Mouse (Mus musculus): Measurements from ENCODE around the gene Col5a3. TPM values are rescaled to one million over a fixed set of nuclear protein-coding genes. Genes with fewer than 3 reads are reported as not detected.

Gene Col5a3
- polyA plus RNA-seq, 1 experiment from 2014 or later, result 1.2 TPM

DNA sequence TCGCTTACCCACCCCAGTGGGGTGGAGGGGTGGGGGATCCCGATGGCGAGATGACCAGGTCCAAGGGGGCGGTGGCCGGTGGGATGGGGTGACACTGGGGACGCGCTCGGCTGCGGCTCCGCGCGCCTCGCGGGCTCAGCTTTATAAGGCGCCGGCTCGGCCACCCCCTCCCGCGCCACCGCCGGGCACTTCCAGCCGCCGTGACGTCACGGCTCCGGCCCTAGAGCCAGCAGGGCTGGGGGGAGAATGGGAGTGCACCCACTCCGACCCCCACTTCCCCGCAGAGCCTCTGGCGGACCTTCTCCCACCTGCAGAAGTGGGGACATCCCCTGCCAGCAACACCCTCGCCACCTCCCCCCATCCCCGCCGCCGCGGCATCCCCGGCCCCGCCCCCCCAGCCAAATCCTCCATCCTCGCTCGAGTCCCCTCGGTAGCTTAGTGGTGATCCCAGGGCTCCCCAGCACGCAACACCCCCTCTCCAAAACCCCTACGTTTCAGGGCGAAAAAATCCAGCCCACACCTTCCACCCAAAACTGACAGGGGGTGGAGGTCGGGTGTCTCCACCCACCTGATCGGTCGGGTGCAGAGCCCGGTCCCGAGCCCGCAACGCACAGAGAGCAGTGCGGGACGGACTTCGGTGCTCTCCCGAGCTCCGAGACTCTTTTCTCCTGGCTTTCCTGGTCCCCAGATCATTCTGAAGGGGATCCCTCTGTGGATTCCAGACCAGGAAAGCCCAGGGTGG lies 87.8 kb downstream of the Col5a3 start:
- peaks cover 42% of the 10 kb centered on the region for H3K27me3 ChIP-seq (replicated peaks; ENCODE audit: control insufficient read depth, insufficient read depth, low read length)

DNA sequence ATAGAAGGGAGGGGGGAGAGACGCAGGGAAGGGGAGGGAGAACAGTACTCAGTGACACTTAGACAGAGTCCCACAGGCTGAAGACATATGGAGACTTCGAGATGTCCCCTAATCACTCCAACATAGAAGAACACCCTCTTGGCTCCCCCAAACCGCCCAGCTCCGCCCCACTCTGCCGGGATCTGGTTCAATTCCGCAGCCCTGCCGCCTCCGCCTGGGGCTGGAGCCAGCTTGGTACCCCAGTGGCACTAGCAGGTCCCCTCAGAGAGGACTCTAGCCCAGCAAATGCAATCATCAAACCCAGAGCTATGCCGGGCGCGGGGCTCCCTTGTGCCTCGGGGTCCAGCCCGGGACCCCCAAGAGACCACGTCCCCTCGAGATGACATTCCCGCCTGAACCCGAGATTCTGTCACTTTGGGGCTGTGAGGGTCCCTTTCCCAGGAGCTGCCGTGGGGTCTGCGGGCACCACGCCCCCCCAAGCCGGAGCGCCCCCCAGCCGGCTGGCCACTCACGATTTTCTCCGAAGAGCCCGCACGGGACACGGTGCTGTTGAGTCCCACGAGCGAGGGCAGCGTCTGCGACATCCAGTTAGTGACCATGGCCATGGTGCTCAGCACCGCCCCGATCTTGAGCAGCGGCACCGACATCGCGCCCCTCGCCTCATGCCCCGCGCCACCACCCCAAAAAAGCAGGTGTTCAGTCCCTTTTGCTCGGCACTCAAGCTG lies 88.6 kb downstream of the Col5a3 start:
- 3% methylated on average over 42 of the region's 42 CpGs for WGBS
- peaks cover 7% of the 10 kb centered on the region; the same call in 1 of the 2 replicates for H3K4me1 ChIP-seq (replicated peaks; ENCODE audit: control insufficient read depth, insufficient read depth, low read length)
- no peaks in the 10 kb centered on the region for H3K9me3 ChIP-seq (ENCODE audit: control insufficient read depth)
- H3K4me2 ChIP-seq (replicated peaks; ENCODE audit: low read depth), result peak overlapping the region; percentile 73
- peak overlapping the region; percentile 8; the same call in 1 of the 2 replicates for H3K9ac ChIP-seq (ENCODE audit: low read depth, low read length)
- peaks cover 42% of the 10 kb centered on the region for H3K27me3 ChIP-seq (replicated peaks; ENCODE audit: control insufficient read depth, insufficient read depth, low read length)
- TF ChIP-seq CTCF (IDR thresholded peaks at IDR 0.05; ENCODE audit: low read depth), result no peak
- H3K36me3 ChIP-seq (ENCODE audit: control insufficient read depth, insufficient read depth), result no peaks in the 10 kb centered on the region
- H3K27ac ChIP-seq (ENCODE audit: low read depth, low read length), result no peak overlapping the region
- peak overlapping the region; percentile 48 for H3K4me3 ChIP-seq (ENCODE audit: low read depth, low read length)
- ATAC-seq, result no peak

More for the DNA sequence above, 87.8 kb downstream of the Col5a3 start:
- peak overlapping the region; percentile 73 for H3K4me2 ChIP-seq (replicated peaks; ENCODE audit: low read depth)
- no peaks in the 10 kb centered on the region for H3K9me3 ChIP-seq (ENCODE audit: control insufficient read depth)
- H3K4me1 ChIP-seq (replicated peaks; ENCODE audit: control insufficient read depth, insufficient read depth, low read length), result peaks cover 7% of the 10 kb centered on the region; the same call in 1 of the 2 replicates
- H3K4me3 ChIP-seq (ENCODE audit: low read depth, low read length), result peak overlapping the region; percentile 48
- TF ChIP-seq CTCF (IDR thresholded peaks at IDR 0.05; ENCODE audit: low read depth), result no peak
- H3K36me3 ChIP-seq (ENCODE audit: control insufficient read depth, insufficient read depth), result no peaks in the 10 kb centered on the region
- H3K27ac ChIP-seq (ENCODE audit: low read depth, low read length), result no peak overlapping the region
- ATAC-seq, result peak; percentile 24; the same call in 1 of the 2 replicates
- under 1% methylated on average over 37 of the region's 54 CpGs for WGBS
- 0 out of 2 replicates have a peak overlapping the region, but pooled peaks have one; percentile 8 for H3K9ac ChIP-seq (ENCODE audit: low read depth, low read length)

DNA sequence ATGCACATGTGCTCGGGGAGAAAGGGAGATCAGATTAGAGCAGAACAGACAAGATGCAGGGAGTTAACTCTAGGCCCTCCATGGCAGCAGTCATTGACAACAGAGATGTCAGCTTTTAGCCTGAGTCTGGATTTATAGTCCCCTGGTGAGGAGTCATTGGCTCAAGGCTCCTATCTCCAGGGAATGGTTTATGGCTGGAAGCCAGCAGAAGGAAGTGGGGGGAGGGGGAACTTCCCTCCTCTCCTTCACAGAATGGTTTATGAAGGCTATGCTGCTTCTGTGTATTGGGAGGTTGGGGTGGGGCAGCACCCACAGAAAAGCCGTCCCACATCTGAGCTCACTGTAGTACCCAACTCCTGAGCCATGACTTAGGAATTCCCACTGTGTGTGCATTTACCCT lies 93.3 kb downstream of the Col5a3 start:
- no peaks in the 10 kb centered on the region; the same call in 1 of the 2 replicates for H3K4me1 ChIP-seq (replicated peaks; ENCODE audit: control insufficient read depth, insufficient read depth, low read length)
- H3K36me3 ChIP-seq (ENCODE audit: control insufficient read depth, insufficient read depth), result no peaks in the 10 kb centered on the region
- no peaks in the 10 kb centered on the region for H3K9me3 ChIP-seq (ENCODE audit: control insufficient read depth)
- H3K9ac ChIP-seq (ENCODE audit: low read depth, low read length), result no peak overlapping the region
- H3K4me3 ChIP-seq (ENCODE audit: low read depth, low read length), result no peak overlapping the region
- peaks cover 14% of the 10 kb centered on the region for H3K27me3 ChIP-seq (replicated peaks; ENCODE audit: control insufficient read depth, insufficient read depth, low read length)
- no peak for TF ChIP-seq CTCF (IDR thresholded peaks at IDR 0.05; ENCODE audit: low read depth)
- no peak overlapping the region for H3K27ac ChIP-seq (ENCODE audit: low read depth, low read length)
- no peak for ATAC-seq
- no peak overlapping the region for H3K4me2 ChIP-seq (replicated peaks; ENCODE audit: low read depth)
- 22% methylated on average over 2 of the region's 2 CpGs for WGBS

Other genes starting within 250 kb of the Col5a3 start
- gene Zfp846, start 233.8 kb downstream of the Col5a3 start, polyA plus RNA-seq (2015; fragmentation: Nextera tagmentation; extraction: Ambion mirVana), result 5.2 and 5.7 TPM in 2 replicates
- gene Ubl5, start 172.2 kb downstream of the Col5a3 start, polyA plus RNA-seq (2015; fragmentation: Nextera tagmentation; extraction: Ambion mirVana), result 557 and 578 TPM in 2 replicates
- gene Fbxl12, start 170.3 kb downstream of the Col5a3 start, polyA plus RNA-seq (2015; fragmentation: Nextera tagmentation; extraction: Ambion mirVana), result 7.4 and 7.6 TPM in 2 replicates
- gene Pin1, start 163.0 kb downstream of the Col5a3 start, polyA plus RNA-seq (2015; fragmentation: Nextera tagmentation; extraction: Ambion mirVana), result 27.1 and 27.2 TPM in 2 replicates
- 3.7 and 4.1 TPM in 2 replicates for gene Olfm2, start 68.7 kb downstream of the Col5a3 start, polyA plus RNA-seq (2015; fragmentation: Nextera tagmentation; extraction: Ambion mirVana)
- not detected in 2 replicates for gene Rdh8, start 3.4 kb upstream of the Col5a3 start, polyA plus RNA-seq (2015; fragmentation: Nextera tagmentation; extraction: Ambion mirVana)
- gene A230050P20Rik, start 53.6 kb upstream of the Col5a3 start, polyA plus RNA-seq (2015; fragmentation: Nextera tagmentation; extraction: Ambion mirVana), result 4.9 and 5.6 TPM in 2 replicates
- 9.4 and 9.8 TPM in 2 replicates for gene Angptl6, start 64.7 kb upstream of the Col5a3 start, polyA plus RNA-seq (2015; fragmentation: Nextera tagmentation; extraction: Ambion mirVana)
- 18.7 and 21.4 TPM in 2 replicates for gene Ppan, start 73.1 kb upstream of the Col5a3 start, polyA plus RNA-seq (2015; fragmentation: Nextera tagmentation; extraction: Ambion mirVana)
- gene Eif3g, start 83.6 kb upstream of the Col5a3 start, polyA plus RNA-seq (2015; fragmentation: Nextera tagmentation; extraction: Ambion mirVana), result 131 and 138 TPM in 2 replicates
- gene Dnmt1, start 144.8 kb upstream of the Col5a3 start, polyA plus RNA-seq (2015; fragmentation: Nextera tagmentation; extraction: Ambion mirVana), result 18.5 and 19.2 TPM in 2 replicates
- gene S1pr2, start 161.7 kb upstream of the Col5a3 start, polyA plus RNA-seq (2015; fragmentation: Nextera tagmentation; extraction: Ambion mirVana), result 9.5 and 11.4 TPM in 2 replicates
- 107 and 113 TPM in 2 replicates for gene Mrpl4, start 187.7 kb upstream of the Col5a3 start, polyA plus RNA-seq (2015; fragmentation: Nextera tagmentation; extraction: Ambion mirVana)
- 10.2 and 11.8 TPM in 2 replicates for gene Icam1, start 200.9 kb upstream of the Col5a3 start, polyA plus RNA-seq (2015; fragmentation: Nextera tagmentation; extraction: Ambion mirVana)
- 0.12 and 0.20 TPM in 2 replicates for gene Icam4, start 214.3 kb upstream of the Col5a3 start, polyA plus RNA-seq (2015; fragmentation: Nextera tagmentation; extraction: Ambion mirVana)
- gene Icam5, start 217.0 kb upstream of the Col5a3 start, polyA plus RNA-seq (2015; fragmentation: Nextera tagmentation; extraction: Ambion mirVana), result 0.08 and 0.12 TPM in 2 replicates

All from intestine, postnatal 0 days (tissue).